Mouse (Mus musculus) midbrain, embryonic 11.5 days (tissue): Measurements from ENCODE around the gene Spdye4b. TPM values are rescaled to one million over a fixed set of nuclear protein-coding genes. Genes with fewer than 3 reads are reported as not detected.
A peak's percentile ranks its signal among the peaks of the same experiment; 100 is the strongest.
"Not testable (repeated sequence)": the region's sequence is repeated elsewhere in the genome, so short reads cannot be mapped to it uniquely, and the experiment has no call there.

Experiments used
- ATAC-seq: fragments of 200-750 bp; cut with Nextera tagmentation; 2 replicates; pipeline ENCODE4 v1.8.0; 2017; ENCODE audit warnings: moderate TSS enrichment, moderate library complexity; ENCODE audit not compliant: low FRiP score
- DNase-seq: peaks from one replicate; pipeline ENCODE4 v3.0.0; 2015; ENCODE audit warnings: low spot score; ENCODE audit errors: missing footprints
- H3K27ac ChIP-seq: fragments of 300-500 bp; sonication (generic); 2 replicates; pipeline ENCODE4 v1.5.1; 2014; ENCODE audit warnings: low read depth, low read length
- H3K27me3 ChIP-seq: fragments of 300-500 bp; sonication (generic); 2 replicates; pipeline ENCODE4 v1.6.1; 2014; ENCODE audit warnings: mild to moderate bottlenecking, low read length, moderate library complexity, mixed read lengths; ENCODE audit not compliant: control insufficient read depth, insufficient read depth
- H3K36me3 ChIP-seq: fragments of 300-500 bp; sonication (generic); 2 replicates; pipeline ENCODE4 v1.6.1; 2014; ENCODE audit warnings: mild to moderate bottlenecking, low read length, moderate library complexity, mixed read lengths; ENCODE audit not compliant: control insufficient read depth, insufficient read depth
- H3K4me1 ChIP-seq: fragments of 300-500 bp; sonication (generic); 2 replicates; pipeline ENCODE4 v1.6.1; 2014; ENCODE audit warnings: low read length; ENCODE audit not compliant: control insufficient read depth, insufficient read depth
- H3K4me2 ChIP-seq: fragments of 300-500 bp; sonication (generic); 2 replicates; pipeline ENCODE4 v1.6.1; 2014; ENCODE audit warnings: mild to moderate bottlenecking, moderate library complexity
- H3K4me3 ChIP-seq: fragments of 300-500 bp; sonication (generic); 2 replicates; pipeline ENCODE4 v1.5.1; 2014; ENCODE audit warnings: low read depth, low read length
- H3K9ac ChIP-seq: fragments of 300-500 bp; sonication (generic); 2 replicates; pipeline ENCODE4 v1.6.1; 2014; ENCODE audit warnings: low read length
- H3K9me3 ChIP-seq: fragments of 300-500 bp; sonication (generic); 2 replicates; pipeline ENCODE4 v1.6.1; 2016; ENCODE audit warnings: low read length; ENCODE audit not compliant: control insufficient read depth
- WGBS: fragments of 180-500 bp; shearing (Covaris S2); extraction: QIAGEN DNeasy Blood & Tissue Kit; methylation state at CpG from one replicate; pipeline ENCODE4 v1.1.7; 2014; 5-methylcytosine and 5-hydroxymethylcytosine counted together
- polyA plus RNA-seq: library from polyadenylated mRNA; unstranded; fragments of >200 nt; fragmentation: Nextera tagmentation; extraction: Ambion mirVana; gene quantifications from 2 replicates; pipeline ENCODE4 v1.2.1, GENCODE M21; 2014

The Spdye4b gene
- polyA plus RNA-seq, result not detected in 2 replicates

DNA sequence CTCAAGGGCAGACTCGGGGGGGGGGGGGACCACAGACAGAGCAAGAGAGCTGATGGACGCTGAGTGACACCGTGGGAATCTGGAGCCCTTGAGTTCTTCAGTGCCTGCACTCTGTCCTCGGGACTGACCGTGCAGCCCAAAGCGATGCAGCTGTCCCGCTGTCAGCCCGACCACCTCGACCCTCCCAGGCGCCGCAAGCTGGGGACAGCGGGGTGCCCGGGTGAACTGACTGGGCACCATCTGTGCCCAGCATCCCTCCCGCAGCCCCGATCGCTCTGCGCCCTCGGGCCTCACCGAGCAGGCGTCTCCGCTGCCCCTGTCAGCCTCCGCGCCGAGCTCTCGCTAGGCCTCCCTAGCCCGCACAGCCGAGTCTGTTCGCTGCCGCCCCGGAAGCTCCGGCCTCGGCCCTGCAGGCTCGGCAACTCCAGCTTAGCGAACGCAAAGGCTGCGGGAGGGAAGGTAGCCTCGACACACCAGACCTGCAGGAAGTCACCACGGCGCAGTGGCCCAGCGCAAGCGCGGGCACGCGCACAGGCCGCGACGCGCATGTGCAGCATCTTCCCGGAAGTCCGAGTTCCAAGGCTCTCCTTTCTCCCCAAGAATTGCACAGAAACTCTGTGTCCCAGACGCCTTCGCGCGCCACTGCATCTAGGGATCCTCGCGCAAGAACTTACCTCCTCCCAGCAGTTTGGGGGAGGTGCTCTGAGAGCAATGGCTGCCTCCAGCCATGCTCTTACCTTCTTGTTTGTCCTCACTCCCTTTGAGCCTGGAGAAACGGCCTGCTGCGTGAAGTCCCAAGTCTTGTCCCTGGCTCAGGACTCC, at the start of gene Spdye4b, which contains the start of gene Rbak:
Gene Spdye4b, plus strand, starts transcription at position 763 of the 822 bp plus-strand sequence.
Gene Rbak, minus strand, starts transcription at position 521 of the 822 bp plus-strand sequence.
- peak within 1 kb of the TSS; percentile 86 for H3K9ac ChIP-seq
- DNase-seq (peak; percentile 99), ATAC-seq (peak; percentile 95)
- H3K4me2 ChIP-seq, result peak within 1 kb of the TSS; percentile 80
- peaks cover 4% of the 10 kb centered on the region; the same call in 1 of the 2 replicates for H3K9me3 ChIP-seq
- H3K27ac ChIP-seq, result peak within 1 kb of the TSS; percentile 60
- WGBS, result under 1% methylated on average over 58 of the region's 58 CpGs
- peaks cover 10% of the 10 kb centered on the region for H3K4me1 ChIP-seq
- H3K4me3 ChIP-seq, result peak within 1 kb of the TSS; percentile 68
- H3K27me3 ChIP-seq, result no peaks in the 10 kb centered on the region
- peaks cover 13% of the 10 kb centered on the region for H3K36me3 ChIP-seq

- H3K27me3 ChIP-seq, result no peaks in the 10 kb centered on the region
- H3K9ac ChIP-seq, result no peak overlapping the region
- WGBS, result 85% methylated on average over 13 of the region's 13 CpGs
- no peaks in the 10 kb centered on the region for H3K9me3 ChIP-seq
- H3K27ac ChIP-seq, result no peak overlapping the region
- no peaks in the 10 kb centered on the region for H3K36me3 ChIP-seq
- no peak for ATAC-seq
- no peaks in the 10 kb centered on the region for H3K4me1 ChIP-seq
- no peak overlapping the region for H3K4me2 ChIP-seq
- H3K4me3 ChIP-seq, result no peak overlapping the region
- peak; percentile 14 for DNase-seq
These were observed 47.8 kb upstream of the Spdye4b start for GRCm38 (mm10) chr5:143132935-143133514.

DNA sequence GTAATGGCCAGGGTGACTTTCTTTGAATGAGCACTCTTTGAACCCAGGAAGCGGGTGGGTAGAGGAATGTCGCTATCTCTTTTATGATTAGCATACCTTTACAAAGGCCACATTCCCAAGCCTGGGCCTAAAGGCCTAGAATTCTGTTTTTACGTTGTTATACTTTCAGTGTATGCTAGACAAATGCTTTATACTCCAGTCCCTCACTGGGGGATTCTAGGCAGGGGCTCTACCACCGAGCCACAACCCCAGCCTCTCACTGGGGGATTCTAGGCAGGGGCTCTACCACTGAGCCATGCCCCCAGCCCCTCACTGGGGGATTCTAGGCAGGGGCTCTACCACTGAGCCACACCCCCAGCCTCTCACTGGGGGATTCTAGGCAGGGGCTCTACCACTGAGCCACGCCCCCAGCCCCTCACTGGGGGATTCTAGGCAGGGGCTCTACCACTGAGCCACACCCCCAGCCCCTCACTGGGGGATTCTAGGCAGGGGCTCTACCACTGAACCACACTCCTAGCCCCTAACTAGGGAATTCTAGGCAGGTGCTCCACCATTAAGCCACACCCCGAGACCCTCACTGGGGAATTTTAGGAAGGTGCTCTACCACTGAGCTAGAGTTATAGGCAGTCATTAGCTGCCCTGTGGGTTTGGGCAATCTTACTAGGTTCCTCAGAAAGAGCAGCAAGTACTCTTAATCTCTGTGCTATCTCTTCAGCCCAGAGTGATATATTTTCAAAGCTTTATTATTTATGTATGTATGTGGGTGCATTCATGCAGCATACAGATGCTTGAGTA, 46.4 kb upstream of the Spdye4b start:
- WGBS, result 80% methylated on average over 3 of the region's 6 CpGs
- not testable (repeated sequence) for H3K4me3 ChIP-seq, H3K9me3 ChIP-seq, H3K27ac ChIP-seq, H3K9ac ChIP-seq, H3K36me3 ChIP-seq, DNase-seq, H3K4me2 ChIP-seq, H3K27me3 ChIP-seq, H3K4me1 ChIP-seq, ATAC-seq

DNA sequence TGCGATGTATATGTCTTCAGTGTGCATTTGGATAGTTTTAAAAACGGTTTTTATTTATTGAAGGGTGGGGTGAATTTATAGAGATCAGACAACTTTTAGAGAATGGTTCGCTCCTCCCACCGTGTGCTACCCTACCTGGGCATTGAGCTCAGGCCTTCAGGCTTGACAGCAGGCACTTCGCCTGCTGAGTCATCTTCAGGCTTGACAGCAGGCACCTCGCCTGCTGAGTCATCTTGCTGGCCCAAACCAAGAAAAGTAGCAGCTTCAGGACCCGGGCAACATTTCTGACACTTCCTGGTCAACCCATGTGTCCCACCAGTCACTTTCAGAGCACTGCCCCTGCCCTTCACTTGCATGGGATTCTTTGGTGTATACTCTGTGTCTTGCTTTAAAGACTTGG, 45.8 kb upstream of the Spdye4b start:
- Histone ChIP-seq H3K9me3 (no peaks in the 10 kb centered on the region), H3K4me3 (no peak overlapping the region), H3K9ac (no peak overlapping the region), H3K4me1 (no peaks in the 10 kb centered on the region), H3K27me3 (no peaks in the 10 kb centered on the region), H3K27ac (no peak overlapping the region), H3K4me2 (no peak overlapping the region), H3K36me3 (no peaks in the 10 kb centered on the region)
- no peak for ATAC-seq
- DNase-seq, result peak; percentile 66
- WGBS, result 88% methylated on average over 7 of the region's 7 CpGs

DNA sequence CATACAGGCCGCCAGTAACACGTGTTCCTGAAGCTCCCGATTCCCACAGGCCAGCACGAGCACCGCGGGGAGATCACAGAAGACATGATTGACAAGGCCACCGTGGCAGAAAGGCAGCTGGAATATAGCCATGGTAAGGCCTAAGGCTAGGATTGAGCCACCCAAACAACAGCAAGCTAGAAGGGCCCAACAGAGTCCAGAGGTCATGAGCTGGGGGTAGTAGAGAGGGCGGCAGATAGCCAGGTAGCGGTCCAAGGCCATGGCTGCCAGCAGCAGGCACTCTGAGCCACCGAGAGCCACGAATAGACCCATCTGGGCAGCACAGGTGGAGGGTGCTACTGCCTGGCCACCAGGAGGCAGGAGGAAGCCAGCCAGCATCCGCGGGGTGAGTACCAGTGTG, 43.2 kb upstream of the Spdye4b start:
- Histone ChIP-seq H3K4me2 (no peak overlapping the region), H3K36me3 (no peaks in the 10 kb centered on the region), H3K9ac (no peak overlapping the region), H3K27ac (no peak overlapping the region), H3K4me3 (no peak overlapping the region), H3K9me3 (no peaks in the 10 kb centered on the region), H3K4me1 (no peaks in the 10 kb centered on the region), H3K27me3 (no peaks in the 10 kb centered on the region)
- no peak for ATAC-seq
- DNase-seq, result peak; percentile 31
- 87% methylated on average over 13 of the region's 13 CpGs for WGBS

GRCm38 (mm10) chr5:143147481-143147880, 33.3 kb upstream of the Spdye4b start, which contains the start of gene Olfr718-ps1:
Olfr718-ps1 (minus strand) TSS chr5:143147581.
- ATAC-seq, result no peak
- Histone ChIP-seq H3K9ac (no peak within 1 kb of the TSS), H3K27ac (no peak within 1 kb of the TSS), H3K27me3 (no peaks in the 10 kb centered on the region), H3K4me3 (no peak within 1 kb of the TSS), H3K4me1 (no peaks in the 10 kb centered on the region), H3K9me3 (no peaks in the 10 kb centered on the region; the same call in 1 of the 2 replicates), H3K36me3 (no peaks in the 10 kb centered on the region), H3K4me2 (no peak within 1 kb of the TSS)
- 82% methylated on average over 3 of the region's 3 CpGs for WGBS
- peak; percentile 8 for DNase-seq

- Histone ChIP-seq H3K36me3 (no peaks in the 10 kb centered on the region), H3K4me3 (no peak overlapping the region), H3K4me2 (no peak overlapping the region), H3K9ac (no peak overlapping the region), H3K27me3 (no peaks in the 10 kb centered on the region), H3K4me1 (no peaks in the 10 kb centered on the region), H3K9me3 (no peaks in the 10 kb centered on the region; the same call in 1 of the 2 replicates), H3K27ac (no peak overlapping the region)
- no peak for ATAC-seq
- 88% methylated on average over 5 of the region's 5 CpGs for WGBS
- DNase-seq, result no peak
These were observed 32.2 kb upstream of the Spdye4b start for GRCm38 (mm10) chr5:143148661-143149060.

DNA sequence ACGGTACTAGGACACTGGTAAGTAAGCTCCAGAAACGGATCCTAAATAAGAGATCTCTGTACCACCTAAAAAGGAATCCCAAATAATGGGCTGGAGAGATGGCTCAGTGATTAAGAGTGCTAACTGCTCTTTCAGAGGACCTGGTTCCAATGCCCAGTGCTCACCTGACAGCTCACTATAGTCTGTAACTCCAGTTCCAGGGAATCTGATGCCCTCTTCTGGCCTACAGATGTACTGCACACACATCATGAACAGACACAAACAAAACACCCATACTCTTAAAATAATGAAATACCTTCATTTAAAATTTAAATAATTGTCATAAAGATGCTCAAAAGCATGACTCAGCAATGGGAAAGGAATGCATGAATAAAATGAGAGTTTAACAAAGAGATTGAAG, 31.3 kb upstream of the Spdye4b start:
- no peak overlapping the region for H3K27ac ChIP-seq
- DNase-seq, result peak; percentile 8
- H3K4me1 ChIP-seq, result no peaks in the 10 kb centered on the region
- no peak overlapping the region for H3K4me3 ChIP-seq
- no peak overlapping the region for H3K9ac ChIP-seq
- H3K36me3 ChIP-seq, result no peaks in the 10 kb centered on the region
- no peak for ATAC-seq
- no peaks in the 10 kb centered on the region; the same call in 1 of the 2 replicates for H3K9me3 ChIP-seq
- no peaks in the 10 kb centered on the region for H3K27me3 ChIP-seq
- WGBS, result 89% methylated on average over 2 of the region's 2 CpGs
- no peak overlapping the region for H3K4me2 ChIP-seq
